Mouse (Mus musculus) ES-Bruce4 (cell line): ENCODE data around the gene Zfp59.
"Not testable (repeated sequence)": the region's sequence is repeated elsewhere in the genome, so short reads cannot be mapped to it uniquely, and the experiment has no call there.

ENCODE experiments used
- CTCF ChIP-seq: IDR thresholded peaks from one replicate; pipeline ENCODE4 v1.8.1; 2011; ENCODE audit warnings: low read depth, low read length
- POLR2A ChIP-seq: IDR thresholded peaks from one replicate; pipeline ENCODE4 v1.8.1; 2011; ENCODE audit warnings: low read length; ENCODE audit not compliant: insufficient read depth

GRCm38 (mm10) chr7:27862578-27862977 lies 24.2 kb downstream of the Zfp59 start:
- not testable (repeated sequence) for TF ChIP-seq POLR2A, CTCF
